Mouse (Mus musculus) inflammation-experienced regulatory T-cells, adult 6 months (primary cell): Measurements from ENCODE around the gene Tap1. TPM values are rescaled to one million over a fixed set of nuclear protein-coding genes. Genes with fewer than 3 reads are reported as not detected.
"Not testable (repeated sequence)": the region's sequence is repeated elsewhere in the genome, so short reads cannot be mapped to it uniquely, and the experiment has no call there.

Experiments
- ATAC-seq: one replicate; pipeline ENCODE4 v1.8.0; 2017
- polyA plus RNA-seq, 3 experiments: library from polyadenylated mRNA; unstranded; fragments of 100-300 nt; shearing (Covaris generic); gene quantifications; one replicate each; pipeline ENCODE4 v1.2.1; 2017

Tap1 gene
- 100 to 1,000 TPM; 174 to 216 (median 189) TPM for polyA plus RNA-seq

- ATAC-seq: peak; percentile 90
Observed at GRCm38 (mm10) chr17:34187261-34187916, at the start of gene Tap1, which contains the start of gene Psmb9. Tap1 (plus strand) TSS chr17:34187553. Psmb9 (minus strand) TSS chr17:34187764.

- no peak for ATAC-seq
Observed at GRCm38 (mm10) chr17:34137601-34138000, 49.8 kb upstream of the Tap1 start.

GRCm38 (mm10) chr17:34138655-34139054 lies 48.7 kb upstream of the Tap1 start:
- no peak for ATAC-seq

GRCm38 (mm10) chr17:34139416-34139815 lies 47.9 kb upstream of the Tap1 start:
- no peak for ATAC-seq

GRCm38 (mm10) chr17:34140240-34140639 lies 47.1 kb upstream of the Tap1 start:
- ATAC-seq: no peak

- no peak for ATAC-seq
Observed at GRCm38 (mm10) chr17:34141448-34141847, 45.9 kb upstream of the Tap1 start.

- no peak for ATAC-seq
Observed at GRCm38 (mm10) chr17:34142456-34143010, 44.8 kb upstream of the Tap1 start.

- peak; percentile 81 for ATAC-seq
Observed at GRCm38 (mm10) chr17:34143033-34143432, 44.3 kb upstream of the Tap1 start, which contains the start of gene H2-DMb2. H2-DMb2 (plus strand) TSS chr17:34143307.

- ATAC-seq: no peak
Observed at GRCm38 (mm10) chr17:34143461-34143860, 43.9 kb upstream of the Tap1 start.

- ATAC-seq: not testable (repeated sequence)
Observed at GRCm38 (mm10) chr17:34144221-34144620, 43.1 kb upstream of the Tap1 start.

GRCm38 (mm10) chr17:34144960-34145371 lies 42.4 kb upstream of the Tap1 start:
- peak; percentile 42 for ATAC-seq

- ATAC-seq: peak; percentile 38
Observed at GRCm38 (mm10) chr17:34152923-34153322, 34.4 kb upstream of the Tap1 start, which contains the start of gene H2-DMb1. H2-DMb1 (plus strand) TSS chr17:34153072.

- ATAC-seq: no peak
Observed at GRCm38 (mm10) chr17:34155534-34155933, 31.8 kb upstream of the Tap1 start.

GRCm38 (mm10) chr17:34164202-34164895 lies 23.0 kb upstream of the Tap1 start:
- peak; percentile 66 for ATAC-seq

GRCm38 (mm10) chr17:34165033-34165730 lies 22.2 kb upstream of the Tap1 start:
- peak; percentile 52 for ATAC-seq

GRCm38 (mm10) chr17:34169279-34169678 lies 18.1 kb upstream of the Tap1 start:
- no peak for ATAC-seq

GRCm38 (mm10) chr17:34170487-34170876 lies 16.9 kb upstream of the Tap1 start:
- peak; percentile 14 for ATAC-seq

GRCm38 (mm10) chr17:34170877-34171498 lies 16.4 kb upstream of the Tap1 start:
- peak; percentile 95 for ATAC-seq

GRCm38 (mm10) chr17:34172528-34172927 lies 14.8 kb upstream of the Tap1 start:
- no peak for ATAC-seq

GRCm38 (mm10) chr17:34174075-34174474 lies 13.3 kb upstream of the Tap1 start:
- no peak for ATAC-seq

- no peak for ATAC-seq
Observed at GRCm38 (mm10) chr17:34177179-34177578, 10.2 kb upstream of the Tap1 start.

- no peak for ATAC-seq
Observed at GRCm38 (mm10) chr17:34179019-34179418, 8.3 kb upstream of the Tap1 start.
